Mouse (Mus musculus) embryonic fibroblast, embryonic 13.5 days (primary cell): ENCODE data around the gene Tinf2.

Experiments used
- CTCF ChIP-seq: IDR thresholded peaks from 2 replicates; pipeline ENCODE4 v1.5.1; 2011; ENCODE audit warnings: mild to moderate bottlenecking, control low read depth, low read length, moderate library complexity, borderline replicate concordance; ENCODE audit not compliant: insufficient read depth
- POLR2A ChIP-seq: IDR thresholded peaks from 2 replicates; pipeline ENCODE4 v1.6.1; 2011; ENCODE audit warnings: low read depth, mild to moderate bottlenecking, control low read depth, low read length, moderate library complexity

GRCm38 (mm10) chr14:55634874-55635522, 46.6 kb downstream of the Tinf2 start:
- TF ChIP-seq POLR2A (no peak), CTCF (no peak)
